Mouse (Mus musculus) layer of hippocampus, adult 9-11 months (tissue): Measurements from ENCODE around the gene Fer1l5.

ENCODE experiments used
- DNase-seq: peaks from one replicate; pipeline ENCODE4 v3.0.0; 2022

Fer1l5 gene

GRCm38 (mm10) chr1:36432999-36433398 is 60.9 kb downstream of the Fer1l5 start:
- DNase-seq: no peak

DNA sequence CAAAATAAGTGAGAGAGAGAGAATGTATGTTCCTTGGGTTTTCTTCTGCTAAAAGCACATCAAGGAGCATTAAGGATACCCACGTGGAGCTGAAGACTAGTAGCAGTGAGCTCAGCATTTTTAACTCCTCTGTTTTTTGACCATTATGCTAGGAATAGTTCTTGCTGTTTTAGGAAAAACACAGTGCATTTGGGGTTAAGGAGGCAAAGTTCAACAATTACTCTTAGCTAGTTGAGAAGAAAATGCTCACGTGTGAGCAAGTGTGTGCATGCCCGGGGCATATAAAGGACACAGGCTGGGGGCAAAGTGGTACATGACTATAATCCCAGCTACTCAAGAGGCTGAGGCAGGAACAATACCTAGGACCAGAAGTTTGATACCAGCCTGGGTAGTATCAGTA is 61.5 kb downstream of the Fer1l5 start:
- DNase-seq: no peak

DNA sequence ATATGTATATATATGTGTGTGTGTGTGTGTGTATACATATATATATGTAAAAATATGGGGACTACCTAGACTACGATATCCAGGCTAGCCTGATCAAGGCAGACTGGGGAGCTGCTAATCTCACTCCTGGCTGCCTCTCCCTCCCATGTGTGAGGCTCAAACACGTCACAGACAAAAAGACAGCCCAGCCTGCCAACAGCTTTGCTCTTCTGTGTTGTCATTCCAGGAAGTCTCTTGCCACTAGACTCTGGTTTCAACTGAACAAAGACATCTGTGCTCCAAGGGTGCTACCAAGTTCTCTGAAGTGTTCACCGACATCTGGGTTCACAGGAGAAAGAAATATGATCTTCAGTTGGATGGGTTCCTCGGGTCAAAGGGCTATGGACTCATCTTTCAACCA is 63.0 kb downstream of the Fer1l5 start:
- DNase-seq: no peak

GRCm38 (mm10) chr1:36436515-36436914 is 64.4 kb downstream of the Fer1l5 start:
- no peak for DNase-seq

GRCm38 (mm10) chr1:36437223-36437622 is 65.1 kb downstream of the Fer1l5 start:
- DNase-seq: no peak

GRCm38 (mm10) chr1:36441101-36441500 is 69.0 kb downstream of the Fer1l5 start:
- DNase-seq: peak; percentile 88

- peak; percentile 99 for DNase-seq
These were observed 72.7 kb downstream of the Fer1l5 start, which contains the start of gene Lman2l for GRCm38 (mm10) chr1:36444471-36445464. Gene Lman2l (minus strand): TSS chr1:36445271.

DNA sequence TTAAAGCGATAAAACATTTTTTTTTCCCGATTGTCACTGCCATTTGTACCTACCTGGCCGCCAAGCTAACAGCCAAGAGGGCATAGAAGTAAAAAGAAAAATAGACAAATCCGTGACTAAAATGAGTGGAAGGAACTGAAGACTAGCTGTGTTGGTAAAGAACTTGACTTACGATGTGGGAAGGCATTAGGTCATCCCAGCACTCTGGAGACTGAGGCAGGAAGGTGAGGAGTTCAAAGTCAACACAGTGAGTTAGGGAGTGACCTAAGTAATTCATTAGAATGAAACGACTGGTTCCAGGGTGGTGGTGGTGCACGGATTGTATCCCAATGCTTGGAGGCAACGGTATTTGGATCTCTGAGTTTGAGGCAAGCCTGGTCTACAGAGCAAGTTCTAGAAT is 73.4 kb downstream of the Fer1l5 start:
- DNase-seq: no peak

DNA sequence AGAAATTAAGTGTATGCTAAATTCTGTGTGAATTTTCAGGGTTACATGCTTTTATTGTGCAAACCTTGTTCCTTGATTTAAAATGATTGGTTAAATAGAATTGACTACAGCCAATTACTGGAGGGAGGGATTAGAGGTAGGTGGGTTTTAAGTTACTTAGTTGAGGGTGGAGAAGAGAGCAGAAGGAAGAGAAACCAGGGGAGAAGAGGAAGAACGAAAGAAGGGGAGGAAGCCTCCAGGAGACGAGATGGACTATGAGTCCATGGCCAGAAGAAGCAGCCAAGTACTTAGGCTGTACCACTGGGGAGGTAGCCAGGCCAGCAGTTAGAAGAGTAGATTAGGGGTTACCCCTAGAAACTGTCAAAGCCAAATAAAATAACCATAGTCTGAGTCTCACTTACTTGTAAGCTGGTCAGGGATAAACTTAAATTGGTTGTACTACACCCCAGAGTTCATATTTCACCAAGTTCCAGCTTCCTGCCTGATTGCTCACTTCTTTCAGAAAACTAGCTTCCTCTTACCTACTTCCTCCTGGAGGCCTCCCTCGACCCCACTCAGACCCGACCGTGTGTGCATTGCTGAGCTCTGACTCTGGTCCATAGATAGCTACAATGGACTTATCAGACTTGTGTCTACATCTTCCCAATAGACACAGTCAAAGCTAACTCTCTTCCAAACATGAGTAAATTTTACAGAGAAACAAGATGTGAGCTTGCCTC is 74.2 kb downstream of the Fer1l5 start:
- no peak for DNase-seq

DNA sequence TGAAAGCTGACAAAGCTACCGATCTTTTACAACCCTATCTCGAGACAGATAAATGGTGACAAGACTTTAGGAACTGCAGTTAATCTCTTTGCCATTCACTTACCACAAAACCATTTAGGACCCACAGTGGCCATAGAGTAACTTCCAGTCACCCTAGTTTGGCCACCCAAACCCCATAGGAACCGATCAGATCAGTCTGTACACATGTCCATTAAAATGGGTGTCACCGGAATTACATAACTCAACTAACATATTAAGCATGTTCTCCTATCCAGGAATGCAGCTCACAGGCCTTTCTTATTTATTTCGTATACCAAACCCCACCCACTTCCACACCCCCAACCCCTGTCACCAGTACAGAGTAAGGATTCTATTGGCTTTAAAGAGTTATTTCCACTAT is 74.8 kb downstream of the Fer1l5 start:
- DNase-seq: no peak

DNA sequence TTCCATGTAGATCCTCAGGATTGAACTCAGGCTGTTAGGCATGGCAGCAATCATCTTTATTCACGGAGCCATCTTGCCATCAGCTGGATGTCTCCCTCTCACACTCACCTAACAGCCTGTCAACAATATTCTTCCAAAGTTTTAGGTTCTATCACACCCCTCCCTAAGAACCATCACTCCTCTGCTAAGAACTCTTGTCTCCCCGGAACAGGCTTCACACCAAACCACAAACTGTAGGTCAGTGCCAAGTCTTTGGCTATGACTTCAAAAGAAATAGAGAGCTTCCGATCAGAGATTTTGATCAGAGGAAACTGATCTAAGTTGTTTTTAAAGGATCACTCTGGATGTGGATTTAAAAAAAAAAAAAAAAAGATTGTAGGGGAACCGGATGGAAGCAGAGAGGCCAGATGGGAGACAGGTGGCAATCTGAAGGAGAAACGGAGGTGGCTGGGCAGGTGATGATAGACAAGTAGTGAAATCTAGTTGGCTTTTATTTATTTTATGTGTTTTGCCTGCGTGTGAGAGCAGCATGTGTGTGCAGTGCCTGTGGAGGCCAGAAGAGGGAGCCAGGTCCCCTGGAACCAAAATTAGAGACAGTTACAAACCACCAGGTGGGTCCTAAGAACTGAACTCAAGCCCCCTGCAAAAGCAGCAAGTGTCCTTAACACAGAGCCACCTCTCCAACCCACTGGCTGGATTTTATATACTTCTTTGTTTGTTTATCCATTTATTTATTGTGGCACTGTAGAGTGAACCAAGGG is 82.1 kb downstream of the Fer1l5 start:
- DNase-seq: no peak

DNA sequence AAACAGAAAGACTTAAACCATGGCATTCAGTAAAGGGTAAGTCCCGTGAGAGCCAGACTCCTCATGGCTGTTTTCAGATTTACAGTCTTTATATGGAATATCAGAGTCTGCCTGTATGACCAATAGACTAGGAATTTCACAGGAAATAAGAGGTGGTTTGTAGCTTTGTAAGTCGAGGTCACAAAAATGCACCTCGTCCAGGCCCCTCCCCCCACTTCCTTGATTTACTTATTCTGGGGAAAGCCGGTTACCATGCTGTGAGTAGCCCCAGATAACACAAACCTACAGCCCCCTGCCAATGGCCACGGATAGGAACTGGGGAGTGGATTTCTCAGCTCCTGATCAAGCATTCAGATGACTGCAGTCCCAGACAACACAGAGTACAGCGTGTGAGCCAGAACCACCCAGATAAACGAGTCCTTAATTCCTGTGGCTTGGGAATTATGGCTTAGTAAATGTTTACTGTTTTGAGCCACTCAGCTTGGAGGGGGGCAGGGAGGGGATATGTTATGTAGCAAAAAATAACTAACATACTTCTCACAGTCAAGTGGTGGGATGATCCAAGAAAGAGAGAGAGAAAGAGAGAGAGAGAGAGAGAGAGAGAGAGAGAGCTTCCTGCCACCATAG is 85.4 kb downstream of the Fer1l5 start:
- no peak for DNase-seq

GRCm38 (mm10) chr1:36458169-36458568 is 86.1 kb downstream of the Fer1l5 start:
- no peak for DNase-seq

GRCm38 (mm10) chr1:36461829-36462228 is 89.7 kb downstream of the Fer1l5 start:
- DNase-seq: no peak

DNA sequence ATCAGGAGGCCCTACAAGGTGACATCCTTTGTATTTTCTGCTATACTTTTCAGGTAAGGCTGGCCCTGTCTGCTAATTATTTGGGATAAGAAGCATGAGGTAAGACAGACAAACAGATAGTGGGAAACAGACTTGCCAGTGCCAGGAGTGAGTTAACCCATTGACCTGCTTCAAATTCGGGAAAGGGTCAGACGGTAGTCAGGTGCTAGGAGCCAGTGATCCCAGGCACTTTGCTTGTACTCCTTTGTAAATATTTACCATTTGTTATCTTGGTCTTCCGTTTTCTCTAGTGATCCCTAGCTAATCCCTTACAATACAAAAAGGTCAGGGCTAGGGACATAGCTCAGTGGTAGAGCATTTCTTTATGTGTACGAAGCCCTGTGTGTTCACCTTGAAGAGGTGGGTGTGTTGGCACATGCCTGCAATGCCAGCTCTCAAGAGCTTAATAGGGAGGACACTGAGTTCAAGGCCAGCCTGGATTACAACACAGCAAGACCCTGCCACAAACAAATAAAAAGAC is 93.6 kb downstream of the Fer1l5 start:
- no peak for DNase-seq

DNA sequence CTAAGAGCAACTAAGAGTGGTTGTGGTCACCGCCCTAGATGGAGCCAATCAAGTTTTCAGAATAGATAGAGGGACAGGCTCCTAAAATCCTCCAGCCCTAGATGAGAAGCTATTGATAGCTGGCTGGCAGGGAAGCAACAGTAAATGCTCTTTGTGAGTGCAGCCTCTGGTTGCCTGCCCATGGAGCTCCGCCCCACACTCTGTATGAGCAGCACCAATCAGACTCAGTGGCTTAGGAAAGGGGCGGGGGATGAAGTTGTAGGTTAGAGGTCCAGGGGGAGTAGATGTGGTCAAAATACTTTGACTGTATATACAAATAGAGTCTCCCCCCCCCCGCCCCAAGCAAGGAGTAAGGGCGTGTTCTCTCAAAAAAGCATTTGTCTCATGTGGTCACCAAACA is 95.4 kb downstream of the Fer1l5 start:
- DNase-seq: no peak

DNA sequence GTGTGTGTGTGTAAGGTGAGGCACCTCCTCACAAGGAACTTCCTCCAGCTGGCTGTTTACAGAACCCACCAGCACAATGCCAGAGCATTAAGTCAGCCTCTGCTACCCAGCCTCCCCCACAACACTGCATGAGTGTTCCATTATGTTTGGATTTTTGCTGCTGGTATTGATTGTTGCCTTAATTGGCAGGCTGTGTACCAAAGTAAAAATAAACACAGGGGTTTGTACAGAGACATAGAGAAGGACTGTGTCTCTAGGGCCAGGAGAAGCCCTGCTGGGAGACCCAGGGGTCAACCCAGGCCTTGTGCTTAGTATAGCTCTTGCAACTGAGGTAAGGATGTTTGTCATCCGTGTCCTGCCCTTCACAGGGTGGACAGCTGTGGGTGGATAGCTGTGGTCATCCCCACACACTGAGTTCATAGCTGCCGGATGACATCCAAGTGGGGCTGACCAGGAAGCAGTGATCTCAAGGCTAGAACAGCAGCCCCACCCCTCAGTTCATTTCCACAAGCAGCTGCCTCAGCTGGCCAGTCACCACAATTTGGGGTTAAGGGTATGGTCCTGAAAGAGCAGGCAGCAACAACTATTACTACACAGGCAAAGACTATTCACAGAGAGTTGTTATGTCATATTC is 97.8 kb downstream of the Fer1l5 start:
- DNase-seq: peak; percentile 35

DNA sequence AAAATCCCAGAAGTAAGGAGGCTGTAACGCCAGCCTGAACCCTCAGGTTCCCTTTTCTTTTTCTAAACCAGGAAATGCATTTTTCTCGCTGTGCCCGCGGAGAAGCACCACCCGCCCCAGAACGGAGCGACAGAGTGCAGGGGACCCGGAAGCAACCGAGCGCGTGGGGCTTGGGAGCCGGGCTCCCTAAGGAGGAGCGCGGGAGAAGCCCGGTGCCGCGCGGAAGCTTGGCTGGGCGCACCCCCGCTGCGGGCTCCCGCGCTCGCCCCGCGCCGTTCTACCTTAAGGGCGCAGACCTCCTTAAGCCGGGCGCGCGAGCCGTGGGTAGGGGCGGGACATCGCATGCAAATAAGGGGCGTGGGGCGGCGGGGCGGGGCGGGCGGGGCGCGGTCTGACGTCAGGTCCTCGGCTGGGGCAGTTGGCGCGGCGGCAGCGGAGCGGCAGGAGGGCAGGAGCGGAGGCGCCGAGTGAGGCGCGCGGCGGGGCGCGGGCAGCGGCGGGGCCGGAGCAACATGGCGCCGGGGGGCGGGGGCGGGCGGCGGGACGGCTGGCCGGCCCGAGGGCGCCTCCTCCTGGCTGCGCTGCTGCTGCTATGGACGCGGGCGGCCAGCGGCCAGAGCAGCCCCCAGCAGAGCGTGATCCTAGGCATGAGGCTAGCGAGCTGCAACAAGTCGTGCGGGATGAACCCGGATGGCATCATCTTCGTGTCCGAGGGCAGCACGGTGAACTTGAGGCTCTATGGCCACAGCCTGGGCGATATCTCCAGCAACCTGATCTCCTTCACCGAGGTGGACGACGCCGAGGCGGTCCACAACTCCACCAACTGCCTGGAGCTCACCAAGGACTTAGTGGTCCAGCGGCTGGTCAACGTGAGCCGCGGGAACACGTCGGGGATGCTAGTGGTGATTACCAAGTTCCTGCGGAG is 99.4 kb downstream of the Fer1l5 start, which contains the start of gene Cnnm4:
Gene Cnnm4 (plus strand): TSS at position 440 of the 925 bp plus-strand sequence.
- peak; percentile 89 for DNase-seq
